Mouse (Mus musculus) Patski (cell line): Measurements from ENCODE around the gene Rtl6. TPM values are rescaled to one million over a fixed set of nuclear protein-coding genes. Genes with fewer than 3 reads are reported as not detected.

Source experiments
- ATAC-seq: fragments of 100-300 bp; one replicate; pipeline ENCODE4 v1.8.0; 2021
- CTCF ChIA-PET: fragments of 350-600 bp; sonication (Branson Sonifier 250); formaldehyde crosslinking; loops from one replicate; lab custom pipeline; 2022; ENCODE audit warnings: inconsistent platforms; lab: Charles Lee
- POLR2A ChIA-PET: fragments of 350-600 bp; sonication (Branson Sonifier 250); formaldehyde crosslinking; loops from one replicate; lab custom pipeline; 2022; ENCODE audit warnings: antibody characterized with exemption, inconsistent platforms; lab: Charles Lee
- DNase-seq: peaks from one replicate; pipeline ENCODE4 v3.0.0-alpha.2; 2011; ENCODE audit warnings: low read depth, low spot score
- H3K27me3 ChIP-seq: fragments of 371-371 bp; one replicate; pipeline ENCODE4 v1.5.1; 2021
- CTCF ChIP-seq: fragments of 100-300 bp; IDR thresholded peaks from one replicate; pipeline ENCODE4 v1.5.1; 2021
- in situ Hi-C: fragments of 300-500 bp; cut with MboI; formaldehyde crosslinking; loops from 3 replicates; pipeline ENCODE4 v1.11.1; 2018; ENCODE audit warnings: low pct_unique_long_range_greater_than_20kb, mixed read lengths
- polyA plus RNA-seq: library from polyadenylated mRNA; unstranded; gene quantifications from one replicate; pipeline ENCODE4 v1.2.3, GENCODE M21; 2021

Gene Rtl6
- polyA plus RNA-seq, 1 experiment from 2014 or later: 0.06 TPM

- CTCF ChIA-PET: no interaction called here
- POLR2A ChIA-PET: no interaction called here
- ATAC-seq (no peak), DNase-seq (no peak)
- in situ Hi-C loops: no loop called here
- no peaks in the 10 kb centered on the region for H3K27me3 ChIP-seq
- no peak for TF ChIP-seq CTCF
Observed at GRCm38 (mm10) chr15:84537117-84537516, 20.5 kb downstream of the Rtl6 start.

- DNase-seq (no peak), ATAC-seq (no peak)
- ChIA-PET POLR2A (no interaction called here), CTCF (interaction anchor here (1.0 kb wide), 1 partner anchor 27 kb away, joined by 3 read pairs; no protein-coding TSS in a partner anchor)
- peaks cover 3% of the 10 kb centered on the region for H3K27me3 ChIP-seq
- in situ Hi-C loops: no loop called here
- no peak for TF ChIP-seq CTCF
Observed at GRCm38 (mm10) chr15:84536611-84537010, 21.0 kb downstream of the Rtl6 start.

- ChIA-PET POLR2A (no interaction called here), CTCF (interaction anchor here (1.0 kb wide), 1 partner anchor 27 kb away, joined by 3 read pairs; no protein-coding TSS in a partner anchor)
- in situ Hi-C loops: no loop called here
- TF ChIP-seq CTCF: no peak
- ATAC-seq: no peak
- DNase-seq: no peak
- H3K27me3 ChIP-seq: peaks cover 3% of the 10 kb centered on the region
Observed at GRCm38 (mm10) chr15:84535953-84536352, 21.7 kb downstream of the Rtl6 start.

GRCm38 (mm10) chr15:84532211-84532610 is 25.4 kb downstream of the Rtl6 start:
- ATAC-seq (no peak), DNase-seq (no peak)
- ChIA-PET CTCF (interaction anchor here (0.9 kb wide), 1 partner anchor 320 kb away, joined by 3 read pairs; no protein-coding TSS in a partner anchor), POLR2A (no interaction called here)
- H3K27me3 ChIP-seq: peaks cover 8% of the 10 kb centered on the region
- no peak for TF ChIP-seq CTCF
- in situ Hi-C loops: no loop called here

- CTCF ChIA-PET: interaction anchor here (0.9 to 1.0 kb wide), 2 partner anchors 19 to 319 kb away, joined by 3 read pairs; no protein-coding TSS in a partner anchor
- ATAC-seq (no peak), DNase-seq (no peak)
- in situ Hi-C loops: no loop called here
- peaks cover 8% of the 10 kb centered on the region for H3K27me3 ChIP-seq
- no peak for TF ChIP-seq CTCF
- POLR2A ChIA-PET: no interaction called here
Observed at GRCm38 (mm10) chr15:84531535-84531934, 26.1 kb downstream of the Rtl6 start.

GRCm38 (mm10) chr15:84526921-84527320 is 30.7 kb downstream of the Rtl6 start:
- no peak for TF ChIP-seq CTCF
- ATAC-seq (no peak), DNase-seq (no peak)
- in situ Hi-C loops: no loop called here
- peaks cover 8% of the 10 kb centered on the region for H3K27me3 ChIP-seq
- POLR2A ChIA-PET: no interaction called here
- CTCF ChIA-PET: no interaction called here

- in situ Hi-C loops: no loop called here
- ChIA-PET CTCF (no interaction called here), POLR2A (no interaction called here)
- ATAC-seq (no peak), DNase-seq (no peak)
- TF ChIP-seq CTCF: no peak
- peaks cover 6% of the 10 kb centered on the region for H3K27me3 ChIP-seq
Observed at GRCm38 (mm10) chr15:84525222-84525883, 32.3 kb downstream of the Rtl6 start.

- in situ Hi-C loops: no loop called here
- CTCF ChIA-PET: no interaction called here
- peaks cover 6% of the 10 kb centered on the region for H3K27me3 ChIP-seq
- ATAC-seq (no peak), DNase-seq (no peak)
- TF ChIP-seq CTCF: no peak
- POLR2A ChIA-PET: no interaction called here
Observed at GRCm38 (mm10) chr15:84522953-84523689, 34.5 kb downstream of the Rtl6 start.

GRCm38 (mm10) chr15:84521486-84521885 is 36.1 kb downstream of the Rtl6 start:
- DNase-seq (no peak), ATAC-seq (no peak)
- POLR2A ChIA-PET: no interaction called here
- in situ Hi-C loops: no loop called here
- TF ChIP-seq CTCF: no peak
- CTCF ChIA-PET: no interaction called here
- no peaks in the 10 kb centered on the region for H3K27me3 ChIP-seq

GRCm38 (mm10) chr15:84518540-84518939 is 39.1 kb downstream of the Rtl6 start:
- DNase-seq: no peak
- TF ChIP-seq CTCF: no peak
- in situ Hi-C loops: no loop called here
- ChIA-PET CTCF (no interaction called here), POLR2A (no interaction called here)
- H3K27me3 ChIP-seq: peaks cover 3% of the 10 kb centered on the region
- no peak for ATAC-seq
